Mouse (Mus musculus) heart, adult 2 months (tissue): ENCODE data around the gene Tcf19.

Experiments used
- CTCF ChIP-seq: fragments of 200-600 bp; IDR thresholded peaks from 2 replicates; pipeline ENCODE4 v1.8.1; 2022; ENCODE audit warnings: antibody characterized with exemption, mild to moderate bottlenecking, moderate library complexity
- POLR2A ChIP-seq: fragments of 200-500 bp; IDR thresholded peaks from 2 replicates; pipeline ENCODE4 v1.6.1; 2011; ENCODE audit warnings: mild to moderate bottlenecking, low read depth, low read length, control low read depth; ENCODE audit not compliant: insufficient read depth

GRCm38 (mm10) chr17:35502762-35503161 is 13.9 kb downstream of the Tcf19 start:
- TF ChIP-seq POLR2A (no peak), CTCF (no peak)
